Mouse (Mus musculus): ENCODE measurements at regions not wholly inside any gene's neighbourhood (a gene's known extent, or its start where the extent isn't known, plus 50 kb on each side); places are given as distances from the start of the nearest gene placed in this dataset.
A peak's percentile ranks its signal among the peaks of the same experiment; 100 is the strongest.

DNA sequence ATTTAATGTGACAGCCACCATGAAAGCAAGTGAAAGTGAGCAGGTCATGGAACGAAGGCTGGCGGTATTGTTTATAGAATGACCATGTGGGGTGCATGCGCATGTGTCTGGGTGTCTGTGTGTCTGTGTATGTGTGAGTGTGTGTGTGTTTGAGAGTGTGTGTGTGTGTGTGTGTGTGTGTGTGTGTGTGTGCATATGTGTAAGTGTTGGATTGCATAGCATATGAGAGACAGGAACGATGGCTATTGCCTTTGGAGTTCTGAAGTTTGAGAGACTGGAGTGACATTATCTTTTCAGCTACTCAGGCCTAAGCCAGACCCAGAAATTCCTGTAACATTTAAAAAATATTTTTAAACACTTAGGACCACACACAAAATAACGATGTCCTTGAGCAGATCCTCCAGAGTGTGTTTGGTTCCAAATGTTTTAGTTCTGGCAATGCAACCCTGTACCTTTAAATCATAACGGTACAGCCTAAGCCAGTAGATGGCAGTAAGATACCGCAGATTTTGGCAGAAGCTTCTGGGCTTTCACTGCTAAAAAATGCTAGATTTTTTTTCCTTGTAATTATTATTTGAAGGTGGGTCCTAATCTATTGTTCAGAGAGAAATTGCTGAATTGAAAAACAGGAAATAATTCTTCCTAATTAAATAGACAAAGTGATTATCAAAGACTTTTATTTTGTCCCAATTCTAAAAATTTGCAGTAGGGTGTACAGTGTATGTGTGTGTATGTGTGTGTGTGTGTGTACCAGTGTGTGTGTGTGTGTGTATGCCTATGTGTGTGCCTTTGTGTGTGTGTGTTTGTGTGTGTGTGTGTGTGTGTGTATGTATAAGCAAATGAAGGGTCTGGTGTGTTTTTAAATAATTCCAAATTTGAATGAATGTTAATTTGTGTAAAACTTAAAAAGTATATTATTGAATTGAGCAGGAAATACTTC, 228.0 kb upstream of the Arrdc4 start:
- no peaks in the 10 kb centered on the region for H3K9me3 ChIP-seq (ENCODE audit: low read length)
- no peaks in the 10 kb centered on the region; the same call in 1 of the 2 replicates for H3K27me3 ChIP-seq (ENCODE audit: insufficient read depth, low read length)
- H3K27ac ChIP-seq (ENCODE audit: low read depth, low read length), result no peak overlapping the region
- no peaks in the 10 kb centered on the region for H3K4me1 ChIP-seq (ENCODE audit: insufficient read depth, low read length)
- H3K36me3 ChIP-seq (ENCODE audit: insufficient read depth, low read length), result no peaks in the 10 kb centered on the region
- 55% methylated on average over 7 of the region's 7 CpGs for WGBS
- DNase-seq (ENCODE audit: low spot score), result peak; percentile 91
- H3K4me2 ChIP-seq (ENCODE audit: low read depth, low read length, poor library complexity, severe bottlenecking), result no peak overlapping the region
- no peak overlapping the region for H3K9ac ChIP-seq (replicated peaks; ENCODE audit: low read length, poor library complexity, severe bottlenecking)
- no peak for ATAC-seq (ENCODE audit: low FRiP score)
- H3K4me3 ChIP-seq (ENCODE audit: low read depth, low read length), result no peak overlapping the region
- peak; percentile 90 for TF ChIP-seq CTCF (IDR thresholded peaks at IDR 0.05)

- H3K27me3 ChIP-seq (ENCODE audit: insufficient read depth, low read length), result no peaks in the 10 kb centered on the region; the same call in 1 of the 2 replicates
- WGBS, result 28% methylated on average over 5 of the region's 5 CpGs
- H3K4me2 ChIP-seq (ENCODE audit: low read depth, low read length, poor library complexity, severe bottlenecking), result no peak overlapping the region
- H3K4me3 ChIP-seq (ENCODE audit: low read depth, low read length), result no peak overlapping the region
- H3K9me3 ChIP-seq (ENCODE audit: low read length), result no peaks in the 10 kb centered on the region
- H3K9ac ChIP-seq (replicated peaks; ENCODE audit: low read length, poor library complexity, severe bottlenecking), result no peak overlapping the region
- no peak for TF ChIP-seq CTCF (IDR thresholded peaks at IDR 0.05)
- no peak for DNase-seq (ENCODE audit: low spot score)
- H3K36me3 ChIP-seq (ENCODE audit: insufficient read depth, low read length), result no peaks in the 10 kb centered on the region
- no peak overlapping the region for H3K27ac ChIP-seq (ENCODE audit: low read depth, low read length)
- no peak for ATAC-seq (ENCODE audit: low FRiP score)
- H3K4me1 ChIP-seq (ENCODE audit: insufficient read depth, low read length), result no peaks in the 10 kb centered on the region
These were observed 226.9 kb upstream of the Arrdc4 start for GRCm38 (mm10) chr7:68975956-68976355.

DNA sequence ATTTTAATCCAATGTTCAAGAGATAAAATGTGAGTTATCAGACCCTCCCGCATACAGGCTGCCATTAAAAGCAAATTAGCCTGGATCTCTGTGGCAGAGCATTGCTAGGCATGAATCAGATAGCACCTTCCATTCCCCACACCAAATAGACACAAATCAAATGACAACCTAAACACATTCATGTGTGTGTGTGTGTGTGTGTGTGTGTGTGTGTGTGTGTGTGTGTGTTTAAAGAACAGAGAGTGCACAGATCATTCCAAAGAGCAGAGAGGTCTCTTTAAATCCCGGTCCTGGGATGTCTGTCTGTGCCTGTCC, 226.5 kb upstream of the Arrdc4 start:
- TF ChIP-seq CTCF (IDR thresholded peaks at IDR 0.05), result no peak
- DNase-seq (ENCODE audit: low spot score) (no peak), ATAC-seq (ENCODE audit: low FRiP score) (no peak)
- Histone ChIP-seq H3K4me3 (ENCODE audit: low read depth, low read length) (no peak overlapping the region), H3K9me3 (ENCODE audit: low read length) (no peaks in the 10 kb centered on the region), H3K27me3 (ENCODE audit: insufficient read depth, low read length) (no peaks in the 10 kb centered on the region; the same call in 1 of the 2 replicates), H3K9ac (replicated peaks; ENCODE audit: low read length, poor library complexity, severe bottlenecking) (no peak overlapping the region), H3K27ac (ENCODE audit: low read depth, low read length) (no peak overlapping the region), H3K4me1 (ENCODE audit: insufficient read depth, low read length) (no peaks in the 10 kb centered on the region), H3K4me2 (ENCODE audit: low read depth, low read length, poor library complexity, severe bottlenecking) (no peak overlapping the region), H3K36me3 (ENCODE audit: insufficient read depth, low read length) (no peaks in the 10 kb centered on the region)
- WGBS, result 63% methylated on average over 2 of the region's 2 CpGs

DNA sequence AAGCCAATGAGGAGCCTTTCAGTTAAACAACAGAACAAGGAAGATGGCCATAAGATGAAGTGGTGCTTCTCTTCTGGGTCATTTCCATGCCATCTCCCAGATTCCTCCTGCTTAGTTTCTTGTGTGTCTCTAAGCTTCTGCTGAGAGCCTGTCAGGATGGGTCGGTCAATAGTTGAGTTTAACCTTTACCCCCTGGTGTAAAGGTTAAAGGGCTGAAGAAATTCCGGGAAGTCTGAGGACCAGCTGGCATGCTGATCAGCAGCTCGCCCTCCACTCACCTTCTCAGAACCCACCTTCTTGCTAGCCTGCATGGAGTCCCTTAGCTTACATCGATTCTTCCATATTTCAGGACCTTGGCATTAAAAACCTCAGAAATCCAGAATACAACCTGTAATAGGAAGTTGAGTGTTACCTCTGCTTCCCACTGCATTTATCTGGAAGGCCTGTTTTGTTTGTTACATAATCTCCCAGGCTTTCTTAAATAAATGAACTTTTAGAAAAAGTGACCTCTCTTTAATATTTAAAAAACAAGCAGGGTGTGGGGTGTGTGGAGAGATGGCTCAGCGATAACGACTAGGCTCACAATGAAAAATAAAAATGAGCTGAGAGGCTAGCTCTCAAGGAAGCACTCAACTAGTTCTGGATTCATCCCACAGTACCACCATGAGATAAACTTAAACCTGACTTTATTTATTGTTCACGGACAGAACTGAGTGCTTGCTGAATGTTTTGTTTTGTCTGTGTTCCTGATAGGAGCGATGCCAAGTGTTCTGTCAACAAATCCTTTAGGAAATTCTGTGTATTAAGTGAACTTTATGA, 225.9 kb upstream of the Arrdc4 start:
- no peaks in the 10 kb centered on the region for H3K4me1 ChIP-seq (ENCODE audit: insufficient read depth, low read length)
- no peak overlapping the region for H3K27ac ChIP-seq (ENCODE audit: low read depth, low read length)
- H3K4me3 ChIP-seq (ENCODE audit: low read depth, low read length), result no peak overlapping the region
- no peak overlapping the region for H3K9ac ChIP-seq (replicated peaks; ENCODE audit: low read length, poor library complexity, severe bottlenecking)
- no peaks in the 10 kb centered on the region; the same call in 1 of the 2 replicates for H3K27me3 ChIP-seq (ENCODE audit: insufficient read depth, low read length)
- no peak for DNase-seq (ENCODE audit: low spot score)
- H3K4me2 ChIP-seq (ENCODE audit: low read depth, low read length, poor library complexity, severe bottlenecking), result no peak overlapping the region
- WGBS, result 76% methylated on average over 8 of the region's 8 CpGs
- H3K9me3 ChIP-seq (ENCODE audit: low read length), result no peaks in the 10 kb centered on the region
- no peak for TF ChIP-seq CTCF (IDR thresholded peaks at IDR 0.05)
- no peaks in the 10 kb centered on the region for H3K36me3 ChIP-seq (ENCODE audit: insufficient read depth, low read length)
- ATAC-seq (ENCODE audit: low FRiP score), result no peak

DNA sequence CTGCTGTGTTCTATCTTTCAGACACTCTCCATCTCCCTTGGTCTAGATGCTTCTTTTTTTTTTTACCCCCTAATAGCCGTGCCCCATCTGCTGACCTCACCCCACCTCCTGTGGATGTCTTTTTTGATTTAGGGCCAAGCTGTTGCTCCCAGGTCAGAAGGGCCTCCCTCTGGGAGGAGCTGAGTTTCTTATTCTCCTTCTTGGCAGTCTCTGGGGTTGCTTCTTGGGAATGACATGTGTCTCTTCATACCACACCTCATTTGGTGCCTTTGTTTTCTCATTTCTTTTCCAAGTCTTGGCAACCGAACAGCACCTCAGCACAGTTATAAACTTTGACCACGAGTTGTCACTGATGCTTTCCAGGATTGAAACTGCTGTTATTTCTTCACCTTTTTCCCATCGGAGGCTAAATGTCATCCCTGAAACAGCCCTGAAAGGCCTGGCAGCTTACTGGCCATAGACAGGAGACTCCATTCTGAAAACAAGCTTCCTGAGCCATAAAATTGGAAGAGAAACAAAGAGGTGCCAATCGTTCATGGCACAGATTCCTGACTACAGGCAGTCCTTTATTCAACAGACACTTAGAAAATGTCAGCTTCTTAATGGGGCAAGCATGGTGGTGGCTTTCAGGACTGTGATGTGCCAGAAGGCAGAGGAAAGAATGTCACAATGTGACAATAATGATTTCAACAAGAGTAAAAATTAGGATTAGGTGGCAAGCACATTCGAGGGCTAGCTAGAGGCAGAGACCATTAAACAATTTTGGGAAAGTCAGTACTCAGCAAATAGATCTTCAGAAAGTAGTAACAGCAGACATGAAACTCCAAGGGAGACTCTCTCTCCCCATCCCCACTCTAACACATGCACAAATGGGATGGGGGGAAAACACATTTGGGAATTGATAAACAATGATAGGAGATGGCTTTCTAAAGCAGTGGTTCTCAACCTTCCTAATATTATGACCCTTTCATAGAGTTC, 197.1 kb upstream of the Arrdc4 start:
- Histone ChIP-seq H3K27ac (ENCODE audit: low read depth, low read length) (no peak overlapping the region), H3K4me1 (ENCODE audit: insufficient read depth, low read length) (no peaks in the 10 kb centered on the region), H3K27me3 (ENCODE audit: insufficient read depth, low read length) (no peaks in the 10 kb centered on the region), H3K9ac (replicated peaks; ENCODE audit: low read length, poor library complexity, severe bottlenecking) (no peak overlapping the region), H3K4me3 (ENCODE audit: low read depth, low read length) (no peak overlapping the region), H3K4me2 (ENCODE audit: low read depth, low read length, poor library complexity, severe bottlenecking) (no peak overlapping the region), H3K36me3 (ENCODE audit: insufficient read depth, low read length) (no peaks in the 10 kb centered on the region), H3K9me3 (ENCODE audit: low read length) (no peaks in the 10 kb centered on the region)
- 37% methylated on average over 6 of the region's 6 CpGs for WGBS
- no peak for TF ChIP-seq CTCF (IDR thresholded peaks at IDR 0.05)
- ATAC-seq (ENCODE audit: low FRiP score) (no peak), DNase-seq (ENCODE audit: low spot score) (no peak)

Measured in midbrain, postnatal 0 days (tissue).